In the genomic region with DNA sequence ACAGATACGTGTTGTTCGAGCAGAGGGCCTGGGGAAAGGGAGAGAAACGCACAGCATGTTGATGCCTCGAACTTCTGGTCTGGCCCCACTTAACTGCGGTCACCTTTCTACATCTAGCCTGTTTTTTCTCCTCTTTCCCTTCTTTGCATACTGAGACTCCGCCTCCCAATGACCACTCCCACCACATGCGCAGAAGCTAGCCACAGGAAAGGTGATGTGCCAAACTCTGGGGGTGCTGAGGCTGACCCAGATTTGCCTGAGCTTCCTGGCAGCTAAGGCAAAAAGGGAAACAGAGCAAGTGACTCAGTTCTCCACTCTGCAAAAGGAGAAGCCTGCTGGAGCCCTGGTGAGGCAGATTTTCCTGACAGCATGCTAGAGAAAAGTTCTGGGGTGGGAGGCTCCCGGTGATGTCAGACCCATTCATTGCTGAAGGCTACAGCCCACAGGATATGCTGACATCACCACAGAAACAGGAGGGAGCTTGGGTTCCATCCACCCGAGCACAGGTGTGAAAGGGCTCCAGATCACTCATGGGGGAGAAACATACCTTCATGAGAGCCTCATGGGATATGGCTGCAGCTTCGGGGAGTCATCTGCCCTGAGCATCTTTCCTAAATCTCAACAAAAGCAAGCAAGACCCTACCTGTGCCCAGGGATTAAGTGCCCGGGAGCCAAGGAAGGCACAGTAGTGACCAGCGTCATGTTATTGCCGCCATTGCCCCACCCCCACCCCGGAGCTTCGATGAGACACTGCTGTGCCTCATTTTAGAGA, we compare ENCODE assay signal across 1 mouse cellular context.
TF ChIP-seq lines count a peak whose summit lies in the region.

No protein-coding gene starts in this region.

TF ChIP-seq in CH12.LX, 34 proteins besides CTCF, POLR2A, EP300 and RAD21:
- TF ChIP-seq MAZ (IDR thresholded peaks at IDR 0.05; ENCODE audit: low read depth, low read length) (peak; percentile 63; the same call in 1 of the 2 replicates), CHD2 (IDR thresholded peaks at IDR 0.05; ENCODE audit: low read length) (peak; percentile 79; the same call in 1 of the 2 replicates), POLR2AphosphoS2 (IDR thresholded peaks at IDR 0.05; ENCODE audit: low read depth, low read length) (peak; percentile 85; the same call in 1 of the 2 replicates), TCF12 (IDR thresholded peaks at IDR 0.05; ENCODE audit: low read depth, low read length) (peak; percentile 58; the same call in 1 of the 2 replicates), MEF2A (IDR thresholded peaks at IDR 0.05; ENCODE audit: borderline replicate concordance, low read depth, low read length) (peak; percentile 93), MAX (IDR thresholded peaks at IDR 0.05; ENCODE audit: low read length) (peak; percentile 69), BHLHE40 (IDR thresholded peaks at IDR 0.05; ENCODE audit: low read depth, low read length) (peak; percentile 76), ETS1 (conservative IDR thresholded peaks at IDR 0.05; ENCODE audit: low read depth, low read length) (peak; percentile 99), ELF1 (IDR thresholded peaks at IDR 0.05; ENCODE audit: low read depth, low read length) (0 out of 2 replicates have a peak, but pooled peaks have one; percentile 47), MXI1 (IDR thresholded peaks at IDR 0.05; ENCODE audit: low read depth, low read length) (peak; percentile 48), KAT2A (IDR thresholded peaks at IDR 0.05; ENCODE audit: insufficient replicate concordance, low read length) (no peak), ZKSCAN1 (IDR thresholded peaks at IDR 0.05; ENCODE audit: borderline replicate concordance, low read depth, low read length) (no peak), RCOR1 (conservative IDR thresholded peaks at IDR 0.05; ENCODE audit: low read depth, low read length) (no peak), E2F4 (IDR thresholded peaks at IDR 0.05; ENCODE audit: insufficient replicate concordance, low read depth, low read length) (no peak), JUND (conservative IDR thresholded peaks at IDR 0.05; ENCODE audit: low read depth, low read length) (peak; percentile 74), TBP (conservative IDR thresholded peaks at IDR 0.05; ENCODE audit: low read depth, low read length) (peak; percentile 93), IRF4 (IDR thresholded peaks at IDR 0.05; ENCODE audit: low read depth, low read length) (peak; percentile 47; the same call in 1 of the 2 replicates), JUN (IDR thresholded peaks at IDR 0.05; ENCODE audit: insufficient read depth, low read depth, low read length) (peak; percentile 61), USF2 (conservative IDR thresholded peaks at IDR 0.05; ENCODE audit: low read depth, low read length) (no peak), ZMIZ1 (IDR thresholded peaks at IDR 0.05; ENCODE audit: low read depth, low read length) (peak; percentile 95), ZNF384 (IDR thresholded peaks at IDR 0.05; ENCODE audit: low read depth, low read length) (peak; percentile 79), NRF1 (IDR thresholded peaks at IDR 0.05; ENCODE audit: low read depth, low read length) (peak; percentile 86), UBTF (IDR thresholded peaks at IDR 0.05; ENCODE audit: low read depth, low read length) (0 out of 2 replicates have a peak, but pooled peaks have one; percentile 29), NELFE (IDR thresholded peaks at IDR 0.05; ENCODE audit: low read depth, low read length) (peak; percentile 83), SIN3A (IDR thresholded peaks at IDR 0.05; ENCODE audit: low read length) (0 out of 2 replicates have a peak, but pooled peaks have one; percentile 23), SMC3 (IDR thresholded peaks at IDR 0.05; ENCODE audit: low read depth, low read length) (no peak)
